Mouse (Mus musculus): ENCODE data around the gene Tmem140. TPM values are rescaled to one million over a fixed set of nuclear protein-coding genes. Genes with fewer than 3 reads are reported as not detected.

The Tmem140 gene
- total and polyA plus RNA-seq, 2 experiments from 2014 or later: 0.79 to 1.7 TPM

DNA sequence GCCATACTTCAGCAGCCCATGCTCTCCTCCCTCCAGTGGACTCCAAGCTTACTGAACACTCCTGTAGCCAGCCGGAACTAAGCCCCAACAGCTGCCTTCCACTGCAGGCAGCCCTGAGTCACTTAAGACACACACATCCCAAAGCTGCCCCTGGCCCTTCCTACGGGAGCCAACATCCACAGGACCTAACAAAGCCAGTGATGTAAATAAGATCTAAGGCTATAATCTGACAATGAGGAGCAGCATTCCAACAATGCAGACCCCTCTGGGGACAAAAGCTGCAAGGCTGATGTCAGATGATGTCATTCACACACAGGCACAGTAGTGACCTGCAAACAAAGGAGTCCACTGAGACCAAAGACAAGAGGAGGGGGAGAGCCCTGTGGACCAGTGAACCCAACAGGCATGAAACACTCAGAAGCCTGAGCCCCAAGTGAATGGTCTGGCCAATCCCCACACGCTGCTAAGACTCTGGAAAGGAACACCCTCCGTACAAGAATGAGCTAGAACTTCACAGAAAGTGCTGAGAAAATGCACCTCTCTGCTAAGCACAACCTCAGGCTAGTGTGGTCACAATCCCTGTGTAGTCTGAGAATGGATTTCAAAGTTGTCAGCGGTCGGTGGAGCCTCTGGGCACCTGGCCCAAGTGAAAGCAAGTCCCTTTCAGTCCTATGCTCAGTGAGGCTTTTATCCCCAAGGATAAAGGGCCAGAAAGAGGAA is 24.3 kb downstream of the Tmem140 start:
- Histone ChIP-seq H3K4me2 (ENCODE audit: low read depth, low read length) (no peak overlapping the region), H3K36me3 (ENCODE audit: insufficient read depth, low read length) (peaks cover 58% of the 10 kb centered on the region), H3K9me3 (ENCODE audit: low read length) (no peaks in the 10 kb centered on the region), H3K9ac (replicated peaks; ENCODE audit: low read length) (no peak overlapping the region), H3K4me1 (ENCODE audit: insufficient read depth, low read length) (no peaks in the 10 kb centered on the region), H3K27ac (no peak overlapping the region), H3K27me3 (ENCODE audit: insufficient read depth, low read length) (no peaks in the 10 kb centered on the region), H3K4me3 (ENCODE audit: low read length) (no peak overlapping the region)
- DNase-seq (ENCODE audit: low spot score) (no peak), ATAC-seq (peak; percentile 69)
- TF ChIP-seq CTCF (IDR thresholded peaks at IDR 0.05; ENCODE audit: low read depth): no peak
- WGBS: 31% methylated on average over 6 of the region's 6 CpGs

DNA sequence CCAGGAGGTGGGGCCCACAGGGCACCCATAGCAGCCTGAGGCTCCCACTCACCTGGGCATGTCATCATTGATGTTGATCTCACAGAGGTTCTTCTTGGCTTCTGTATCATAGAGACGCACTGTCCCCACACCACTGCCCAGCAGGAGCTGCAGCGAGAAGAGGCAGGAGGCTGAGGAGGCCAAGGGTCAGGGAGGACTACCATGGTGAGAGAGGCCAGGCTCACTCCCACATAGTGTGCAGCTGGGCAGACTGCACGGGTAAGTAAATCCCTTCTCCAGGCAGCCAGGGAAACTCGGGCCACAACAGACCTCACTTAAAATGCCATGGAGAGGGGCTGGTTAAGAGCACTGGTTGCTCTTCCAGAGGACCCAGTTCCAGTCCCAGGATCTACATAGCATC is 26.2 kb downstream of the Tmem140 start:
- DNase-seq (ENCODE audit: low spot score): no peak
- Histone ChIP-seq H3K9me3 (ENCODE audit: low read length) (no peaks in the 10 kb centered on the region), H3K36me3 (ENCODE audit: insufficient read depth, low read length) (peaks cover 51% of the 10 kb centered on the region), H3K4me1 (ENCODE audit: insufficient read depth, low read length) (no peaks in the 10 kb centered on the region), H3K9ac (replicated peaks; ENCODE audit: low read length) (no peak overlapping the region), H3K4me3 (ENCODE audit: low read length) (no peak overlapping the region), H3K27ac (no peak overlapping the region), H3K27me3 (ENCODE audit: insufficient read depth, low read length) (no peaks in the 10 kb centered on the region), H3K4me2 (ENCODE audit: low read depth, low read length) (no peak overlapping the region)
- TF ChIP-seq CTCF (IDR thresholded peaks at IDR 0.05; ENCODE audit: low read depth): no peak
- 33% methylated on average over 4 of the region's 4 CpGs for WGBS
- ATAC-seq: no peak

DNA sequence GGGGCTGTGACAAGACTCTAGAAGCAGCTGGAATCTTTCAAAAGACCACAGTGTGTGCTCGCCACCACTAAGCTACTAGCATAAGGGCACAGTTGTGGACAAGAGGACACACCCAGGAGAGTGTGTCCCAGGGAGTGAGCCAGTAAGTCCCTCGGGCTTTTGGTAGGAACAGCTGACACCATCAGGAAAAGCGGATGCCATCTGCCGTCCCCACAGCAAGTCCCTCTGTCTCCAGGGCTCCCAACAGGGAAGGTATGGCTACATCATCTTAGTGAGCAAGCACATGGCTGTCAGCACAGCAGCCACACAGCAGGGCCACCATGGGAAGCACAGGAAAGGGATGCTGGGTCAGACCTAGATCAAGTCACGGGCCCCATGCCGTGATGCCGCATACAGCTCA is 32.6 kb downstream of the Tmem140 start:
- H3K36me3 ChIP-seq (ENCODE audit: insufficient read depth, low read length): peaks cover 51% of the 10 kb centered on the region
- H3K4me2 ChIP-seq (ENCODE audit: low read depth, low read length): no peak overlapping the region
- no peak overlapping the region for H3K27ac ChIP-seq
- 83% methylated on average over 7 of the region's 7 CpGs for WGBS
- H3K9me3 ChIP-seq (ENCODE audit: low read length): no peaks in the 10 kb centered on the region
- no peak overlapping the region for H3K4me3 ChIP-seq (ENCODE audit: low read length)
- H3K4me1 ChIP-seq (ENCODE audit: insufficient read depth, low read length): no peaks in the 10 kb centered on the region
- no peaks in the 10 kb centered on the region for H3K27me3 ChIP-seq (ENCODE audit: insufficient read depth, low read length)
- ATAC-seq: no peak
- TF ChIP-seq CTCF (IDR thresholded peaks at IDR 0.05; ENCODE audit: low read depth): no peak
- DNase-seq (ENCODE audit: low spot score): no peak
- no peak overlapping the region for H3K9ac ChIP-seq (replicated peaks; ENCODE audit: low read length)

DNA sequence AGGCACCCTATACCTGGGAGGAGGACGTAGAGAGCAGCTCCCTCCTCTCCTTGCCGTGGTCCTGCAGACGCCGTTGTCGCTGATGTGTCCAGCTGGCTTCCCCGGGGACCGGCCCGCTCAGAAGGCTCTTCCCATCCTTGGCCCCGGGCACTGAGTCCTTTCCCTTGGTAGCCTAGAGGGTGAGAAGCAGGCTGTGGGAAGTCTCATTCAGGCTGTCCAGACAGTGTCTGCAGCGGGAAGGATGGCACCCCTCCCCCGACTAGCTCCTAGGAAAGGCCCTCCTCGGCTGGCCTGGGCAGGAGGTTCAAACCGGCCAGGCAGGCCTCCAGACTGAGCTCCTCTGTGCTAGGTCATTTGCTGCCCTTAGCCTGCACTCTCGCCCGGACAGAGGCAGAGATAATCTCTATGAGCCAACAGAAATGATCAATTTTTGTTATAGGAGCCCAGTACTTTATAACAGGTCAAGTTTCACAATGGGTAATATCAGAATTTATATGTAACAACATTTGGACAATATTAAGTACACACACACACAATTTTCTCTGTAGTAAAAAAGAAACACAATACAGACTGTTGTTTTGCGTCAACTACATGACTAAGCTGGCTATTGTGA is 33.3 kb downstream of the Tmem140 start:
- TF ChIP-seq CTCF (IDR thresholded peaks at IDR 0.05; ENCODE audit: low read depth): no peak
- Histone ChIP-seq H3K4me3 (ENCODE audit: low read length) (no peak overlapping the region), H3K4me1 (ENCODE audit: insufficient read depth, low read length) (no peaks in the 10 kb centered on the region), H3K9me3 (ENCODE audit: low read length) (no peaks in the 10 kb centered on the region), H3K27me3 (ENCODE audit: insufficient read depth, low read length) (no peaks in the 10 kb centered on the region), H3K4me2 (ENCODE audit: low read depth, low read length) (no peak overlapping the region), H3K9ac (replicated peaks; ENCODE audit: low read length) (no peak overlapping the region), H3K27ac (no peak overlapping the region), H3K36me3 (ENCODE audit: insufficient read depth, low read length) (peaks cover 44% of the 10 kb centered on the region)
- no peak; the same call in 1 of the 2 replicates for ATAC-seq
- no peak for DNase-seq (ENCODE audit: low spot score)
- WGBS: 52% methylated on average over 16 of the region's 16 CpGs

DNA sequence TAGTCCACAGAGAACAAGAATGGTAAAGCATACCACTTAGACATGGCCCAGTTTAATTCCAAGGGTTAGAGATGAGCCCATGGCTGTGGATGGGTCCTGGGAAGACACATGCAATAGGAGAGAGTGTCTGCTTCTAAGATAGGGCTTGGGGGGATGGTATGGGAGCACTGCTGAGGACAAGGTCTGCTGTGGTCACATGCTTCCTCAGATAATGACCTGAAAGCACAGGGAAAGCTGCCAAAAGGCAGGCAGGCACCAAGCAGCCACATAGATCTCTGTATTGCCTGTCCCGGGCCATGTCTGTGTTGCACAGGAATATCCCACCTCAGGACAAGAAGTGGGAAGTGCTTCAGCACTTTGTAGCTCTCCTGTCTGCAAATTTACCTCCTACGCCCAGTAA is 36.2 kb downstream of the Tmem140 start:
- H3K4me1 ChIP-seq (ENCODE audit: insufficient read depth, low read length): no peaks in the 10 kb centered on the region
- H3K36me3 ChIP-seq (ENCODE audit: insufficient read depth, low read length): peaks cover 40% of the 10 kb centered on the region
- DNase-seq (ENCODE audit: low spot score) (no peak), ATAC-seq (no peak)
- TF ChIP-seq CTCF (IDR thresholded peaks at IDR 0.05; ENCODE audit: low read depth): no peak
- H3K27ac ChIP-seq: no peak overlapping the region
- no peaks in the 10 kb centered on the region for H3K27me3 ChIP-seq (ENCODE audit: insufficient read depth, low read length)
- H3K9ac ChIP-seq (replicated peaks; ENCODE audit: low read length): no peak overlapping the region
- H3K4me2 ChIP-seq (ENCODE audit: low read depth, low read length): no peak overlapping the region
- H3K4me3 ChIP-seq (ENCODE audit: low read length): no peak overlapping the region
- WGBS: 91% methylated on average over 2 of the region's 2 CpGs
- H3K9me3 ChIP-seq (ENCODE audit: low read length): no peaks in the 10 kb centered on the region

DNA sequence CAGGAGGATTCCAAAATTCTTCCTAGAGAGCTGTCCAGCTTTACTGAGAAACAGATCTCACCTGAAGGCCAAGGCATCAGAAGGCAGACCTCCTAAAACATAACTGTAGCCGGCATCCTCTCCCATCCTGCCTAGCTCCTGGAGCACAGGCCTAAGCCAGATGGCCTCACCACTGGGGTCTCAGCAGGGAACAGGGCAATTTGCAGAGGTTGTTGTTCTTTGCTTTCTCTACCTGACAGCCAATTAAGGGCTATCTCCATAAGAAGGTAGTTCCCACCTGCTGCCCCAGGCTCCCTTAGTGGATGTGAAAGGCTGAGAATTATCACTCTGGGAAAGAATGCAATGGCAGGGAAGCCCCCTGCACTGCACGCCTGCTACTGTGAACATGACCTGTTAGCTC is 38.0 kb downstream of the Tmem140 start:
- no peak for ATAC-seq
- Histone ChIP-seq H3K4me3 (ENCODE audit: low read length) (no peak overlapping the region), H3K9me3 (ENCODE audit: low read length) (no peaks in the 10 kb centered on the region), H3K4me2 (ENCODE audit: low read depth, low read length) (no peak overlapping the region), H3K36me3 (ENCODE audit: insufficient read depth, low read length) (peaks cover 44% of the 10 kb centered on the region), H3K27me3 (ENCODE audit: insufficient read depth, low read length) (no peaks in the 10 kb centered on the region), H3K27ac (no peak overlapping the region), H3K9ac (replicated peaks; ENCODE audit: low read length) (no peak overlapping the region), H3K4me1 (ENCODE audit: insufficient read depth, low read length) (no peaks in the 10 kb centered on the region)
- DNase-seq (ENCODE audit: low spot score): no peak
- 53% methylated on average over 2 of the region's 2 CpGs for WGBS
- TF ChIP-seq CTCF (IDR thresholded peaks at IDR 0.05; ENCODE audit: low read depth): no peak

DNA sequence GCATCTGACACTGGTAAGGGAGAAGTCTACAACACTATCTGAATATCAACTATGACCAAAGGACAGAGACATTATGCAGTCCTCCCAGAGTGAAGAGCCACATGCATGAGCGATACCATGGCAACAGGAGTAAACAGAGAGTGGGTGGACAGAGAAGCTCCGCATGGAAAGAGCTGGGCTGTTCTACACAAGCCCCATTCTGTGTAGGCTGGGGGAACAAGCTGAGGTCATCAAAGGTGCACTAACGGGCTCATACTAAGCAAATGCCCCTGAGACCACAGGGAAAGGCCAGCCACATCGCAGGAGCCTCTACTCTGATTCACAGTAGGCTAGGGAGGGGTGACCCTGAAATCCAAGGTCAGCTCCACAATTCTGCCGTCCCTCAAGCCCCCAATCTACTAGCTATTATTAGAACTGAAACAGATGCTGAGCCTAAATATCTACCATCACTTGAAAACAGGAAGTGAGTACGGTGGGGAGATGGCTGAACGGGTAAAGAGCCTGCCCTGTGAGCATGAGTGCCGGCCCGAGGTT is 39.0 kb downstream of the Tmem140 start:
- peaks cover 39% of the 10 kb centered on the region; the same call in 1 of the 2 replicates for H3K36me3 ChIP-seq (ENCODE audit: insufficient read depth, low read length)
- no peaks in the 10 kb centered on the region for H3K27me3 ChIP-seq (ENCODE audit: insufficient read depth, low read length)
- H3K9ac ChIP-seq (replicated peaks; ENCODE audit: low read length): no peak overlapping the region
- H3K27ac ChIP-seq: no peak overlapping the region
- no peak for DNase-seq (ENCODE audit: low spot score)
- WGBS: 57% methylated on average over 9 of the region's 9 CpGs
- H3K4me2 ChIP-seq (ENCODE audit: low read depth, low read length): no peak overlapping the region
- H3K9me3 ChIP-seq (ENCODE audit: low read length): no peaks in the 10 kb centered on the region
- TF ChIP-seq CTCF (IDR thresholded peaks at IDR 0.05; ENCODE audit: low read depth): no peak
- 0 out of 2 replicates have a peak, but pooled peaks have one; percentile 42 for ATAC-seq
- H3K4me3 ChIP-seq (ENCODE audit: low read length): no peak overlapping the region
- H3K4me1 ChIP-seq (ENCODE audit: insufficient read depth, low read length): no peaks in the 10 kb centered on the region
